Mouse (Mus musculus) lung, adult 2 months (tissue): ENCODE data around the gene Gltp.

ENCODE experiments used
- CTCF ChIP-seq: fragments of 200-500 bp; IDR thresholded peaks from 2 replicates; pipeline ENCODE4 v1.5.1; 2011; ENCODE audit warnings: mild to moderate bottlenecking, low read length, control low read depth; ENCODE audit not compliant: insufficient read depth
- POLR2A ChIP-seq: fragments of 200-500 bp; IDR thresholded peaks from 2 replicates; pipeline ENCODE4 v1.6.1; 2011; ENCODE audit warnings: low read depth, mild to moderate bottlenecking, control low read depth, low read length, borderline replicate concordance; ENCODE audit errors: extremely low read depth

DNA sequence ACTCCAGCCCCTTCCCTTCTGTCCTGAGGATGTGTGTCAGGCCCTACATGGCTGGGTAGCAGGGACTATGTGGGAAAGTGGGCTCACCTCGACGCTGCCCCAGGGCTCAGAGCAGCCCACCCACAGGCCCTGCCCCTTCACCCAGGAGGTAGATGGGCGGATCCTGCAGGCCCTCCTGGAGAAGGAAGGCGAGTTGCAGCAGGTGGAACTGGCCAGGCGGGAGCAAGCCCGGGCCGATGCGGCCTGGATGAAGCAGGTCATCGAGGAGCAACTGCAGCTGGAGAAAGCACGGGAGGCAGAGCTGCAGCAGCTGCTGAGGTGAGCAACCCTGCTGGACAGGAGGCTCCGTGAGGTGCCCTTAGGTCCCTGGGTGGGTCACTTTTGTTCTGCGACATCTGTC lies 26.5 kb upstream of the Gltp start:
- TF ChIP-seq POLR2A (no peak), CTCF (no peak)
